Mouse (Mus musculus): ENCODE measurements around the gene Tnfrsf19. TPM values are rescaled to one million over a fixed set of nuclear protein-coding genes. Genes with fewer than 3 reads are reported as not detected.

Gene Tnfrsf19
- polyA plus RNA-seq, 1 experiment = 0.81 TPM

DNA sequence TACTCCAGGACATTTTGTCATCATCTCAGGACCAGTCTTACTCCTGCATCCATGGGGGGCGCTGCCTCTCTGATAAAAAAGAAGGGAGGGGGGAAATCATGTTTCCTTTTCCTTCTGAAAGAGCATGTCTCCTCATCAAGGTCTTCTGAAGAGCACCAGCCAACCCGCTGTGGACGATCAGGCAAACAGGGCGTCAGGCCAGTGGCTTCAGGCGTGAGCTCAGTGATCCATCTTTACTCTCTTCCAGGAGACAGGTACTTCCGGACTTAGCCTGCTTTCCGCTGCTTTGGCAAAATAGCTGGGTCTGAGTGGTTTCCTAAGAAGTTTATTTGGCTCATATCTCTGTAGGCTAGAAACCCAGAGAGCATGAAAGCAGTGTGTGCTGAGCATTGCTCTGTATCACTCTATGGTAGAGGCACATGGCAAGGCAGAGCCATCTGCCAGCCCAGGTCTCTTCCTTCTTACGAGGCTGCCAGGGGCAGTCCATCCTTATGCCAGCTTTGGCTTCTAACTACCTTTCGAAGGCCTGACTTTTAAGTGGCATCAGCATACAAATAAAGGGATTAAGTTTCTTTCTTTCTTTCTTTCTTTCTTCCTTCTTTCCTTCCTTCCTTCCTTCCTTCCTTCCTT is 13.1 kb upstream of the Tnfrsf19 start:
- H3K4me3 ChIP-seq (ENCODE audit: control insufficient read depth, low read depth, low read length) = no peak overlapping the region
- TF ChIP-seq CTCF (IDR thresholded peaks at IDR 0.05; ENCODE audit: control insufficient read depth, insufficient read depth, insufficient replicate concordance, low read depth, low read length) = no peak
- TF ChIP-seq POLR2A (IDR thresholded peaks at IDR 0.05; ENCODE audit: control insufficient read depth, low read depth, low read length) = no peak
- H3K36me3 ChIP-seq (ENCODE audit: control insufficient read depth, insufficient read depth, low read length) = no peaks in the 10 kb centered on the region
- no peaks in the 10 kb centered on the region for H3K27me3 ChIP-seq (ENCODE audit: control insufficient read depth, insufficient read depth, low read length)
- H3K27ac ChIP-seq (ENCODE audit: control insufficient read depth, insufficient read depth, low read depth, low read length) = no peak overlapping the region
- peaks cover 8% of the 10 kb centered on the region for H3K4me1 ChIP-seq (ENCODE audit: control insufficient read depth, insufficient read depth, low read length)

DNA sequence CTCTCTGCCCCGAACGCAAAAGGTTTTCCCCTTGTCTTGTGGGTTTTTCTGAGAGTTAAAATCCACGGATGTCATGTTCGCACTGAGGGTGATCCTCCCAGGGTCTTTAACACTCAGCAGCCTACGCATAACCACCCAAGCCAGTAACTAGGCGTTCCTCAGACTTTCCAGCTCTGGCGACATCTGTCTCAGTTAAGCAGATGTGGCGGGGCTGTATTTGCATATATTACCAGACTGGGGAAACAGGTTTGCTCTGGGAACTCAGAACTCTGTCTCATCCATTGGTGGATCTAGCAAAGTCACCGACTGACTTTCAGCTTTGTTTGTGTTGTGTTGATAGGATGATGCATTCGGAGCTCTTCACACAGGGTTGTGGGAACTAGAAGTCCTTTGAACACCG is 10.7 kb upstream of the Tnfrsf19 start:
- Histone ChIP-seq H3K4me1 (ENCODE audit: control insufficient read depth, insufficient read depth, low read length) (peaks cover 8% of the 10 kb centered on the region), H3K36me3 (ENCODE audit: control insufficient read depth, insufficient read depth, low read length) (no peaks in the 10 kb centered on the region), H3K27ac (ENCODE audit: control insufficient read depth, insufficient read depth, low read depth, low read length) (no peak overlapping the region), H3K27me3 (ENCODE audit: control insufficient read depth, insufficient read depth, low read length) (no peaks in the 10 kb centered on the region), H3K4me3 (ENCODE audit: control insufficient read depth, low read depth, low read length) (no peak overlapping the region)
- TF ChIP-seq POLR2A (IDR thresholded peaks at IDR 0.05; ENCODE audit: control insufficient read depth, low read depth, low read length) (no peak), CTCF (IDR thresholded peaks at IDR 0.05; ENCODE audit: control insufficient read depth, insufficient read depth, insufficient replicate concordance, low read depth, low read length) (no peak)

DNA sequence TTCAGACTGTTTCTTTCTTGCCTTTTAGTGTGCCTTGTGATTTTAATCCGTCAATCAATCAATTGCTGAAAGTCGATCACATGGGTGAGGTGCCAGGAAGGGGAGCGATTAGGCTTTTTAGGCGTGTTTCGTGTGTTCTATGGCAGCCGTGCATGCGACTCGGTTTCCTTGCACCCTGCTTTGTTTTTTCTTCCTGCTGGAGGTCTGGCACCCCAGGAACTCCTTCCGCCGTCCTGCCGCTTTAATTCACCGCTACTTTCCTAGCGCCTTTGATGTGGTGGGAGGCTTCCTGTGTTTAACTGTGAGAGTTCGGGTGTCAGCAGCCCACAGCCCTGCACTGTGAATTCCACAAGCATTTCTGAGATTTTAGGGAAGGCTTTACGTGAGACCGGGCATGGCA is 10.2 kb upstream of the Tnfrsf19 start:
- TF ChIP-seq POLR2A (IDR thresholded peaks at IDR 0.05; ENCODE audit: control insufficient read depth, low read depth, low read length) (no peak), CTCF (IDR thresholded peaks at IDR 0.05; ENCODE audit: control insufficient read depth, insufficient read depth, insufficient replicate concordance, low read depth, low read length) (no peak)
- Histone ChIP-seq H3K4me3 (ENCODE audit: control insufficient read depth, low read depth, low read length) (no peak overlapping the region), H3K27me3 (ENCODE audit: control insufficient read depth, insufficient read depth, low read length) (no peaks in the 10 kb centered on the region), H3K4me1 (ENCODE audit: control insufficient read depth, insufficient read depth, low read length) (peaks cover 6% of the 10 kb centered on the region), H3K27ac (ENCODE audit: control insufficient read depth, insufficient read depth, low read depth, low read length) (no peak overlapping the region), H3K36me3 (ENCODE audit: control insufficient read depth, insufficient read depth, low read length) (no peaks in the 10 kb centered on the region)

DNA sequence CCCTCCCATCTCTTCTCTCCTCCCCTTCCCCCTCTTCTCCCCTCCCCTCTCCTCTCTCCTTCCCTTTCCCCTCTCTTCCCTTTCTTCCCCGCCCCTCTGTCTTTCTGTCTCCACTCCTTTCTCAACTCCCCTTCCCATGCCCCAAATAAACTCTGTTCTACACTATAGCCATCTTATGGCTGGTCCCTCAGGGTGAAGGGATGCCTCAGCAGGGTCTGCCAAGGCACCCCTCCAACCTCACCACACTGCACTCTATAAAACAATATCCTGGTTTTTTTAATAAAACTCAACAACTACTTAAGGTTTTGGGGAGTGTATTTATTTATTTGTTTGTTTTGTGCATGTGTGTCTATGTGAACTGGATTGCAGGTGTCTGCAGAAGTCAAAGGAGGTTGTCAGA is 9.6 kb upstream of the Tnfrsf19 start:
- Histone ChIP-seq H3K4me3 (ENCODE audit: control insufficient read depth, low read depth, low read length) (no peak overlapping the region), H3K4me1 (ENCODE audit: control insufficient read depth, insufficient read depth, low read length) (peaks cover 6% of the 10 kb centered on the region), H3K36me3 (ENCODE audit: control insufficient read depth, insufficient read depth, low read length) (no peaks in the 10 kb centered on the region), H3K27me3 (ENCODE audit: control insufficient read depth, insufficient read depth, low read length) (no peaks in the 10 kb centered on the region), H3K27ac (ENCODE audit: control insufficient read depth, insufficient read depth, low read depth, low read length) (no peak overlapping the region)
- TF ChIP-seq POLR2A (IDR thresholded peaks at IDR 0.05; ENCODE audit: control insufficient read depth, low read depth, low read length) (no peak), CTCF (IDR thresholded peaks at IDR 0.05; ENCODE audit: control insufficient read depth, insufficient read depth, insufficient replicate concordance, low read depth, low read length) (no peak)

DNA sequence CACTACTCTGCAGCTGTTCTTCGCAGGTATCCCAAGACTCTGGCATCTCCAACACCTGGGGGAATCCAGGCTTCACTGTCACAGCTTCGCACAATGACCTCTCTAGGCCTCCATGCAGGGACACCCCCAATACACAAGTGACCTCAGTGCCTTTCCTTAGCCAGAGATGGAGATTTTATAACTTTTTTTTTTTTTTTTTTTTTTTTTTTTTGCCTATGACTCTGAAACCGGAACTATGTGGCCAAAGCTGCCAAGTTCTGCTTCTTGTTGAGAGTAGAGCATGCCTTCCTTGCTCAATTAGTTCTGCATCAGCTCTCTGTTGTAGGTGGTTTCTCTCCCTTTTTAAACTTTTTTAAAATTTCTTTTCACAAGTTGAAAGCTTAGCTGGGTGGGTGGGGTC is 5.9 kb upstream of the Tnfrsf19 start:
- Histone ChIP-seq H3K27me3 (ENCODE audit: control insufficient read depth, insufficient read depth, low read length) (no peaks in the 10 kb centered on the region), H3K36me3 (ENCODE audit: control insufficient read depth, insufficient read depth, low read length) (no peaks in the 10 kb centered on the region), H3K4me1 (ENCODE audit: control insufficient read depth, insufficient read depth, low read length) (peaks cover 6% of the 10 kb centered on the region), H3K4me3 (ENCODE audit: control insufficient read depth, low read depth, low read length) (no peak overlapping the region), H3K27ac (ENCODE audit: control insufficient read depth, insufficient read depth, low read depth, low read length) (no peak overlapping the region)
- TF ChIP-seq CTCF (IDR thresholded peaks at IDR 0.05; ENCODE audit: control insufficient read depth, insufficient read depth, insufficient replicate concordance, low read depth, low read length) = no peak
- TF ChIP-seq POLR2A (IDR thresholded peaks at IDR 0.05; ENCODE audit: control insufficient read depth, low read depth, low read length) = no peak

DNA sequence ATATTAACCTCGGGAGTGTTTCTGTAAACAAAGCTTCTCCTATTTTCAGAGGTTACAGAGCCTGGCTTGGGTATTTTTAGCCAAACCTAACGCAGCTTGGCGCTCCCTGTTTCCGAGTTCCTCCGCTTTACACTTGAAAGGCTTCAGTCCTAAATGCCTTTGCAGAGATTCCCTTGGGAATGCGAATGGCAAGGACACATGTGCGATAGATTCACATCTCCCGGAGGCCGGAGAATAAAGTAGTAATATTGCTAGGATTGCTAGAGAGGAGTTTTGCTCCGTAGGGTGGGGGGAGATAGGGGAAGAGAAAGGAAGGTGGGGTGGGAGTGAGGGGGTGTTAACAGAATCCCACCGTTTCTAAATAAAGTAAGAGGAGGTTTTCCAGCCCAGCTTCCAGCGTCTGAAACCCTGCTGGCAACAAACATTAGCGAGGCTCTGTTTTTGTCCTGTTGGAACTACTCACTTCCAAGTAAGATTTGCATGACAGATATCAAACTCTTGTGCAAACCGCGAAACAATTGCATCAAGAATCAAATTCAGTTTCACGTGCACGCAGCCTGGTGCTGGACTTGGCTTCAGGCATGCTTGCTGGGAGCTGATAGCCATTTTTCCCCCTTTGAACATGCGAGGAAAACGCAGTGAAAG is 722 bp downstream of the Tnfrsf19 start:
- Histone ChIP-seq H3K27me3 (ENCODE audit: control insufficient read depth, insufficient read depth, low read length) (no peaks in the 10 kb centered on the region), H3K4me3 (ENCODE audit: control insufficient read depth, low read depth, low read length) (peak overlapping the region; percentile 47), H3K27ac (ENCODE audit: control insufficient read depth, insufficient read depth, low read depth, low read length) (no peak overlapping the region), H3K4me1 (ENCODE audit: control insufficient read depth, insufficient read depth, low read length) (peaks cover 9% of the 10 kb centered on the region), H3K36me3 (ENCODE audit: control insufficient read depth, insufficient read depth, low read length) (no peaks in the 10 kb centered on the region)
- TF ChIP-seq CTCF (IDR thresholded peaks at IDR 0.05; ENCODE audit: control insufficient read depth, insufficient read depth, insufficient replicate concordance, low read depth, low read length) (no peak), POLR2A (IDR thresholded peaks at IDR 0.05; ENCODE audit: control insufficient read depth, low read depth, low read length) (no peak)

DNA sequence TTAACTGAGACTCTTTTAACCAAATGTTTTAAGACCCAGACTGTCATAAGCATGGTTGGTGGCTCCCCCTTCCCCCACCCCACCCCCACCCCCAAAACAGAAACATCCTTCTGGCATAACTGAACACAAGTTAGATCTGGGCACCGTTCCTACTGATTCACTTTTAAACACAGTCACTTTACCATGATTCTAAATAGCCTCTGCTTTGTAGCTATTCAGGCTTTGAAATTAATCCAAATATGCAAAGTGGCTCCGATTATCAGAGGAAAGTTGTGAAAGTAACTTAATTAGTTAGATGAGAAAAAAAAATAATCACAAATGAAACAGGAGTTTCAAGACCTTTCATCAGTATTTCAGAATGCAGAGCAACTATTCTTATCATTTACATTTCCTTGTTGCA is 2.0 kb downstream of the Tnfrsf19 start:
- peaks cover 9% of the 10 kb centered on the region for H3K4me1 ChIP-seq (ENCODE audit: control insufficient read depth, insufficient read depth, low read length)

More for the DNA sequence above, 2.0 kb downstream of the Tnfrsf19 start:
- H3K4me3 ChIP-seq (ENCODE audit: control insufficient read depth, low read depth, low read length) = no peak overlapping the region
- no peaks in the 10 kb centered on the region for H3K27me3 ChIP-seq (ENCODE audit: control insufficient read depth, insufficient read depth, low read length)
- H3K27ac ChIP-seq (ENCODE audit: control insufficient read depth, insufficient read depth, low read depth, low read length) = no peak overlapping the region
- TF ChIP-seq CTCF (IDR thresholded peaks at IDR 0.05; ENCODE audit: control insufficient read depth, insufficient read depth, insufficient replicate concordance, low read depth, low read length) = no peak
- TF ChIP-seq POLR2A (IDR thresholded peaks at IDR 0.05; ENCODE audit: control insufficient read depth, low read depth, low read length) = no peak
- no peaks in the 10 kb centered on the region for H3K36me3 ChIP-seq (ENCODE audit: control insufficient read depth, insufficient read depth, low read length)
